Mouse (Mus musculus) liver, adult 2 months (tissue): ENCODE measurements around the gene Kmt5b. TPM values are rescaled to one million over a fixed set of nuclear protein-coding genes. Genes with fewer than 3 reads are reported as not detected.

Experiments used
- DNase-seq: peaks from one replicate; pipeline ENCODE4 v3.0.0-alpha.2; 2011; ENCODE audit warnings: low read depth, low spot score; ENCODE audit errors: extremely low read depth
- H3K27ac ChIP-seq: fragments of 200-500 bp; replicated peaks from 2 replicates; pipeline ENCODE4 v1.5.1; 2012; ENCODE audit warnings: low read depth, mild to moderate bottlenecking, control low read depth, inconsistent platforms, low read length; ENCODE audit not compliant: insufficient read depth
- H3K27me3 ChIP-seq: fragments of 200-500 bp; 2 replicates; pipeline ENCODE4 v1.6.1; 2012; ENCODE audit warnings: mild to moderate bottlenecking, moderate library complexity, low read length, inconsistent platforms; ENCODE audit not compliant: control insufficient read depth, insufficient read depth
- H3K36me3 ChIP-seq: fragments of 200-500 bp; 2 replicates; pipeline ENCODE4 v1.6.1; 2012; ENCODE audit warnings: low read length, inconsistent platforms; ENCODE audit not compliant: control insufficient read depth, insufficient read depth
- H3K4me1 ChIP-seq: fragments of 200-500 bp; 2 replicates; pipeline ENCODE4 v1.6.1; 2011; ENCODE audit warnings: low read length; ENCODE audit not compliant: control insufficient read depth, insufficient read depth
- H3K4me3 ChIP-seq: fragments of 200-500 bp; 2 replicates; pipeline ENCODE4 v1.5.1; 2011; ENCODE audit warnings: low read depth, mild to moderate bottlenecking, control low read depth, low read length, moderate library complexity; ENCODE audit not compliant: insufficient read depth
- H3K79me2 ChIP-seq: fragments of 200-500 bp; 2 replicates; pipeline ENCODE4 v1.6.1; 2012; ENCODE audit warnings: inconsistent platforms, mild to moderate bottlenecking, low read length, moderate library complexity; ENCODE audit not compliant: control insufficient read depth, insufficient read depth
- H3K9ac ChIP-seq: fragments of 200-500 bp; 2 replicates; pipeline ENCODE4 v1.6.1; 2012; ENCODE audit warnings: low read depth, mild to moderate bottlenecking, control low read depth, inconsistent platforms, low read length
- CTCF ChIP-seq: fragments of 200-500 bp; IDR thresholded peaks from 2 replicates; pipeline ENCODE4 v1.5.1; 2011; ENCODE audit warnings: low read depth, low read length, control low read depth
- POLR2A ChIP-seq: fragments of 200-500 bp; IDR thresholded peaks from 2 replicates; pipeline ENCODE4 v1.6.1; 2011; ENCODE audit warnings: low read length, control low read depth; ENCODE audit not compliant: insufficient read depth; ENCODE audit errors: extremely low read depth
- WGBS: fragments of 180-500 bp; shearing (Covaris S2); methylation state at CpG from one replicate; pipeline ENCODE4 v1.1.7; 2018; 5-methylcytosine and 5-hydroxymethylcytosine counted together
- polyA plus RNA-seq: library from polyadenylated mRNA; depleted of rRNA; stranded (reverse); fragments of >200 nt; gene quantifications from 2 replicates; pipeline ENCODE4 v1.2.3, GENCODE M21; 2012
- total RNA-seq: library from RNA; depleted of rRNA; stranded (reverse); fragments of >200 nt; gene quantifications from 2 replicates; pipeline ENCODE4 v1.2.3, GENCODE M21; 2014

Kmt5b gene
- total and polyA plus RNA-seq, 2 experiments = 6.7 to 30.4 TPM

DNA sequence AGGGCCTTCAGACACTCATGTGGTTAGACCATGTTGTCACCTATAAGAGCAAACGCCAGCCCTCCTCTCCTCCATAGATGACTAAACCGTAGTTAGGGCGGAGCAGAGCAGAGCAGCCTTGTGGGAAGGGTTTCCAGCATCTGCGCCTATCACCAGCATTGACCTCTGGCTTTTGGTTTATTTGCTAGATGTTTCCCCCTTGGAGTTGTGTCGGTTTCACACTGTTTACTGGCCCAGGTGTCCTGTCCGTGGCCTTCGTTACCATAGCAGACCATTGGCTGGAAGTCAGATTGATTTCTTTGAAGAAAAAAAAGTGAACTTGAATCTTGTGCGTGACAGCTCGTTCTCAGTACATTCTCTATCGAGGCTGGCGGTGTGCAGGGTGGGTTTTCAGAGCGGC is 48.6 kb downstream of the Kmt5b start:
- 18% methylated on average over 12 of the region's 12 CpGs for WGBS
- Histone ChIP-seq H3K4me3 (no peak overlapping the region), H3K27me3 (no peaks in the 10 kb centered on the region), H3K4me1 (no peaks in the 10 kb centered on the region; the same call in 1 of the 2 replicates), H3K36me3 (peaks cover 3% of the 10 kb centered on the region; the same call in 1 of the 2 replicates), H3K27ac (peak overlapping the region; percentile 15; the same call in 1 of the 2 replicates), H3K79me2 (no peaks in the 10 kb centered on the region), H3K9ac (no peak overlapping the region)
- TF ChIP-seq POLR2A (no peak), CTCF (no peak)
- peak; percentile 92 for DNase-seq

- Histone ChIP-seq H3K9ac (no peak overlapping the region), H3K27me3 (no peaks in the 10 kb centered on the region), H3K4me1 (no peaks in the 10 kb centered on the region; the same call in 1 of the 2 replicates), H3K4me3 (no peak overlapping the region), H3K27ac (no peak overlapping the region), H3K79me2 (no peaks in the 10 kb centered on the region), H3K36me3 (peaks cover 2% of the 10 kb centered on the region; the same call in 1 of the 2 replicates)
- DNase-seq = no peak
- TF ChIP-seq CTCF = no peak
- TF ChIP-seq POLR2A = no peak
- WGBS = 76% methylated on average over 2 of the region's 2 CpGs
Measured at GRCm38 (mm10) chr19:3819080-3819479, 51.9 kb downstream of the Kmt5b start.

- Histone ChIP-seq H3K9ac (no peak overlapping the region), H3K27ac (no peak overlapping the region), H3K27me3 (no peaks in the 10 kb centered on the region), H3K4me1 (no peaks in the 10 kb centered on the region; the same call in 1 of the 2 replicates), H3K79me2 (no peaks in the 10 kb centered on the region), H3K4me3 (no peak overlapping the region), H3K36me3 (peaks cover 2% of the 10 kb centered on the region; the same call in 1 of the 2 replicates)
- peak; percentile 16 for DNase-seq
- WGBS = 34% methylated on average over 2 of the region's 2 CpGs
- TF ChIP-seq POLR2A (no peak), CTCF (no peak)
Measured at GRCm38 (mm10) chr19:3819899-3820444, 52.8 kb downstream of the Kmt5b start.

DNA sequence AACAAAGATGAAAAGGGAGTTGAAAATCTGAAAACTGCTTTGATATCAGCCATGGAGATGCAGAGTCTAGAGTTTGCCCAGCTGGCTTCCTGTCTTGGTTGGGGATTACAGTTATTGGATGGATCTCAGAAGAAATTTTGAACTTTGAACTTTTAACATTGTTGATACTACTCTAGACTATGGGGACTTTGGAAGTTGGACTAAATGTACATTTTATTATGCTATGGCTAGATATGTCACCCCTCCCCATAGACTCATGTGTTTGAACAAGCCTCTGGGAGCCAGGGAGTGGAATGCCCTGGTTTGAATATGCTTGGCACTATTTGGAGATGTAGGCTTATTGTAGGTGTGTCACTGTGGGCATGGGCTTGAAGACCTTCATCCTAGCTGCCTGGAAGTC is 57.8 kb downstream of the Kmt5b start:
- Histone ChIP-seq H3K27me3 (no peaks in the 10 kb centered on the region), H3K4me3 (no peak overlapping the region), H3K27ac (no peak overlapping the region), H3K9ac (no peak overlapping the region), H3K36me3 (no peaks in the 10 kb centered on the region), H3K4me1 (no peaks in the 10 kb centered on the region), H3K79me2 (no peaks in the 10 kb centered on the region)
- no peak for DNase-seq
- TF ChIP-seq POLR2A = no peak
- TF ChIP-seq CTCF = no peak

- no peak overlapping the region for H3K27ac ChIP-seq
- H3K4me1 ChIP-seq = peaks cover 15% of the 10 kb centered on the region
- H3K79me2 ChIP-seq = no peaks in the 10 kb centered on the region
- no peaks in the 10 kb centered on the region for H3K36me3 ChIP-seq
- 88% methylated on average over 3 of the region's 3 CpGs for WGBS
- no peaks in the 10 kb centered on the region for H3K27me3 ChIP-seq
- DNase-seq = no peak
- no peak overlapping the region for H3K4me3 ChIP-seq
- no peak overlapping the region for H3K9ac ChIP-seq
- TF ChIP-seq CTCF (no peak), POLR2A (no peak)
Measured at GRCm38 (mm10) chr19:3829863-3830262, 62.6 kb downstream of the Kmt5b start.

DNA sequence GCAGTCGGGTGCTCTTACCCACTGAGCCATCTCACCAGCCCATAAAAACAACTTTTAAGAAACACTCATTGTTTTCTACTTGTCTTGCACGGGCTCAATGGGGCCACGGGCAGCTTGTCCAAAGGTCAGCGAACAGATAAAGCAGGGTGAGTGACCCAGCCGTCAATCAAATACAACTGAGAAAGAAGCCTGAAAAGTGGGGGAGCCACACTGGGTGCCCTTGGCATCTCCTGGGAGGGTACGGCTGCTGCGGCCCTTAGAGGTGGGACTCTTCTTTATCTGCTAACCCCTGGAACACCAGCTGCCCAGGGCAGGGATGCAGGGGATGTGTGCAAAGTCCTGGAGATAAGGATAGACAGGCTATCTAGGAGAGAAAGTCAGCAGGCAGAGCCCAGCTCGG is 64.5 kb downstream of the Kmt5b start:
- H3K36me3 ChIP-seq = no peaks in the 10 kb centered on the region
- TF ChIP-seq CTCF (no peak), POLR2A (no peak)
- H3K79me2 ChIP-seq = no peaks in the 10 kb centered on the region
- peaks cover 15% of the 10 kb centered on the region for H3K4me1 ChIP-seq
- peak; percentile 88 for DNase-seq
- WGBS = 15% methylated on average over 8 of the region's 8 CpGs
- no peak overlapping the region for H3K4me3 ChIP-seq
- H3K9ac ChIP-seq = no peak overlapping the region
- no peaks in the 10 kb centered on the region for H3K27me3 ChIP-seq
- H3K27ac ChIP-seq = peak overlapping the region; percentile 70
